Mouse (Mus musculus): ENCODE measurements around the gene Ptgfrn.

Ptgfrn gene

GRCm38 (mm10) chr3:101037984-101038545, 72.0 kb downstream of the Ptgfrn start:
- no peak for DNase-seq (ENCODE audit: low read depth)

GRCm38 (mm10) chr3:101036001-101036400, 74.1 kb downstream of the Ptgfrn start:
- DNase-seq (ENCODE audit: low read depth) = no peak

- no peak for DNase-seq (ENCODE audit: low read depth)
Observed at GRCm38 (mm10) chr3:101034509-101034908, 75.6 kb downstream of the Ptgfrn start.

DNA sequence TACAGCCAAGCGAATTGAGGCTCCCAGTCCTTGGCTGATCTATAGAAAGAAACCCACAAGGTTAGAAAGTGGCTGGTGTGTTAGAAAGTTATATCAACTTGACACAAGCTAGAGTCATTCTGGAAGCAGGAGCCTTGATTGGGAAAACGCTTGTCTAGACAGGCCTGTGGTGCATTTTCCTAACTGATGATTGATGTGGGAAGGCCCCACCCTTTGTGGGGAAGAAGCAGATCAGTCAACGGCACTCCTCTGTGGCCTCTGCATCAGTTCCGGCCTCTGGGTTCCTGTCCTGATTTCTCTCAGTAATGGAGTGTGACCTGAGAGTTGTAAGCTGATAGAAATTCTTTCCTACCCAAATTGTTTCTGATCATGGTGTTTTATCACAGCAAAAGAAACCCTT, 76.4 kb downstream of the Ptgfrn start:
- no peak for DNase-seq (ENCODE audit: low read depth)

- no peak for DNase-seq (ENCODE audit: low read depth)
Observed at GRCm38 (mm10) chr3:101031456-101032142, 78.5 kb downstream of the Ptgfrn start.

DNA sequence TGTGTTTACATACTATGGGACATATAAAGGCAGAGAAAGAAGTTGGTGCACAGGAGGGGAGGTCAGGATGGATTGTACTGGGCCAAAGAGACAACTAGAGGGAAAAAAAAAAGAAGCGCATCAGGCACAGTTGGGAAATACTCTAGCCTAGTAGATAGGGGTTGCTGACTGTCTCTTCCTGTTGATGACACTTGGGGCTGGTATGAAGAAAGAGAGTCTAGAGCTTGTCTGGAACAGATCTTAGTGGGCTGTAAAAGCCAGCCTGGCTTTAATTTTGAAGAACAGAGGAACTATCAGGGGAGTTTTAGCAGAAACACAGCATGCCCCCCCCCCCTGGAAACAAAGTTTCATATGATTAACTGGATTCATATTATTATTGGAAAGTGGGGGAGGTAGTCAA, 79.4 kb downstream of the Ptgfrn start:
- no peak for DNase-seq (ENCODE audit: low read depth)

DNA sequence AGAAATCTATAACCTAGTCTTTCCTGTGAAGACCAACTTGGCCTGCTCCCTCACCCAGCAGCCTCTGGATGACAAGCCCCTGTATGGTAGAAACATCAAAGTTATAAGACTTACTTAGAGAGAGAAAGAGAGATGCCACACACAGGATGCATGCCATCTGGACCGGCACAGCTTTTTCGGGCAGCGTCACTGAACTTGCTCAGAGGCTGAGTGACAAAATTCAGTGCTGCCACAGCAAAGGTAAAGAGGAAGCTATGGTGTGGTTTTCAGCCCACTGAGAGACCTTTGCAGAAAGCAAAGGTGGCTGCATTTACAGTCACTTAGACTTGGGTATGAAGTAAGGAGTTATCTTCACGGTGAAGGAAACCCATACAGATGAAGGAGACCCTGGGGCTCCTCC, 80.7 kb downstream of the Ptgfrn start, which contains the start of gene Cd101:
Gene Cd101, minus strand, starts transcription at position 218 of the 400 bp plus-strand sequence.
- no peak for DNase-seq (ENCODE audit: low read depth)

DNA sequence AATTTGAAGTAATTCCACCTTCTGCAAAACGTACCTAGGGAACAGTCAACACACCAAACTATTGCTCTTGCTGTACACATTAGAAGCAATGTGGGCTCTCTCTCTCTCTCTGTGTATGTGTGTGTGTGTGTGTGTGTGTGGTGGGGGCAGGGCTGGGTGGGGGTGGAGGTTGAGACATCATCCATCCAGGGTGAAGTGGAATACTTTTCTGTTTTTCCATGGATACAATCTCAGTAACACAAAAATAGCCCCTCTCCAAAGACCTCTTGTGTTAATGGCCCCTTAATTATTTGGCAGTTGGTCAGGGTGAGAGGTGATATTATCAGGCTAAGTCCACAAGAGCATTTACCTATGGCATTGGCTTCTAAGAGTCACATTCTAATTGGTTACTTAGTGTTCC, 83.3 kb downstream of the Ptgfrn start:
- DNase-seq (ENCODE audit: low read depth) = no peak

GRCm38 (mm10) chr3:101022967-101023366, 87.1 kb downstream of the Ptgfrn start:
- DNase-seq (ENCODE audit: low read depth) = no peak

DNA sequence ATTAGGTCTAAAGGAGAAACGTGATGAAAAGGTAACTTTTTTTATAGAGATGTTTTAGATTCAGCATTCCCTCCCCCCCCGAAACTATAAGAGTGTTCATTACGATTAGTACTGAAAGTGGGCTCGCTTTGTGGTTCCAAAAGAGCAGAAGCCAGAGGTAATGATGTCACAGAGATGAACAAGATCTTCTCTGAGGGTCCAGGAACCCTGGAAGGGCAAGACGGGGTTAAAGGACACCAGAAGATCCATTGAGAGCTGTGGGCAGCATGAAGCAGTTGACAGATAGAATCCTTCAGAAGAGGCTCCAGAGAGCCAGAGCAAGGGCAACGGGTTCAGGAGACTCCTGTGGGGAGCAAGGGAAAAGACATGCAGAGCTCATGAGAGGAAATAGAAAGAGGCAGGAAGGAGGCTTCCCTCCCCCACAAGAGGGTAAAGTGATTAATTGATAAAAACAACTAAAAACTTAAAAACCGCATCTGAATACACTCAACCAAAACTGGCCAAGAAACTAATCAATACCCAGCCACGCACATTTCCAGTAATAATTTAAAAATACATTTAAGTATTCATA, 88.5 kb downstream of the Ptgfrn start:
- DNase-seq (ENCODE audit: low read depth) = no peak

- DNase-seq (ENCODE audit: low read depth) = no peak
Observed at GRCm38 (mm10) chr3:101021073-101021472, 89.0 kb downstream of the Ptgfrn start.

DNA sequence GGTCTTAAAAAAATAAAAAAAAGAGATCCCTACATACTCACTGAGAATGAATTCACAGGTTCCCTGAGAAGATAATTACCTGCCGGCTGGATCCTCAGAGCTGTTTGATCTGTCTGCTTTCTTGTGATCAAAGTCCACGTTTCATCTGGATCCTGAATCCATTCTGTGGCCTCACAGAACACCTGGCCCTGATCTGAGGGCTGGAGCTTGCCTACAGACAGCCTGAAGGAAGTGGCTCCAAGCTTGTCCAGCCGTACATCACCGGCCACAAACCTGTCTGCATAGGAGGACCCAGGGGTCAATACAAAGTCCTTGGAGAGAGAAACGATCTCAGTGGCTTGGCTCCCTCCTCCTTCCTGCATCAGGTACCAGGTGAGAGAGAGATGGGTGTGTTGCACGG, 91.6 kb downstream of the Ptgfrn start:
- DNase-seq (ENCODE audit: low read depth) = no peak

DNA sequence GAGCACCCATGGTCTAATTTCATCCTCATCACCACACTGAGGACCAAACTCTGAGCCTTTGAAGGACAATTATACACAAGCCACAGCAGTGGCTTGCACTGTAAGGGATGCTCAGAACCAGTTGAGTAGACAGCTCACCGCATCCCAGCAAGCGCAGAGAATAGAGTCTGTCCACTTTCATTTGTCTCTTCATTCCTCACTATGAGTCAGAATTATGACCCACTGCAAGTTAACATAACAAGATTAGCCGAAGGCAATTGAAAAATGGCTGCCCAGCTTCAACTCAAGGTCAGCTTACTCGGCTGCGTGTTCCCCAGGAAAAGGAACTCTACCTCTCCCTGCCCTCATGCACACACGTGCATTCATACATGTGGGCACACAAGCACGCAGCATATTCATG, 94.0 kb downstream of the Ptgfrn start:
- no peak for DNase-seq (ENCODE audit: low read depth)

- DNase-seq (ENCODE audit: low read depth) = no peak
Observed at GRCm38 (mm10) chr3:101015254-101015653, 94.8 kb downstream of the Ptgfrn start.

GRCm38 (mm10) chr3:101013536-101013935, 96.5 kb downstream of the Ptgfrn start:
- DNase-seq (ENCODE audit: low read depth) = no peak

GRCm38 (mm10) chr3:101013005-101013404, 97.1 kb downstream of the Ptgfrn start:
- DNase-seq (ENCODE audit: low read depth) = no peak

DNA sequence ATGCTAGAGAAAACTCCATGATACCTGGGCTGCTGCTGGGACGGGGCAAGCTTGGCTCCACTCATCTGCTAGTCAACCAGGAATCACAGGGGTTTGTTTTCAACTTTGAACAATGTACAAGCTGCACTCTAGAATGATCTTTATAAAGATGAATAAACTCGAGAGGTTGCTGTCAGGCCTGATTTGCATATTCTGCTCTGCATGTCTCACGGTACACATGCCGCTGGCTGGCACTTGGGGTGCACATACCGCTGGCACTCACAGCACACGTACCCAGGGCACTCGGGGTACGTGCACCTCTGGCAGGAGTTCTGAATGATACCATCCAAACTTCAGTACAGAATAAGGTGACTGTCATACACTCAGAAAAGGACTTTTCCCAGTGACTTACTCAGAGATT, 97.5 kb downstream of the Ptgfrn start:
- DNase-seq (ENCODE audit: low read depth) = no peak

GRCm38 (mm10) chr3:101012131-101012571, 97.9 kb downstream of the Ptgfrn start:
- DNase-seq (ENCODE audit: low read depth) = no peak

DNA sequence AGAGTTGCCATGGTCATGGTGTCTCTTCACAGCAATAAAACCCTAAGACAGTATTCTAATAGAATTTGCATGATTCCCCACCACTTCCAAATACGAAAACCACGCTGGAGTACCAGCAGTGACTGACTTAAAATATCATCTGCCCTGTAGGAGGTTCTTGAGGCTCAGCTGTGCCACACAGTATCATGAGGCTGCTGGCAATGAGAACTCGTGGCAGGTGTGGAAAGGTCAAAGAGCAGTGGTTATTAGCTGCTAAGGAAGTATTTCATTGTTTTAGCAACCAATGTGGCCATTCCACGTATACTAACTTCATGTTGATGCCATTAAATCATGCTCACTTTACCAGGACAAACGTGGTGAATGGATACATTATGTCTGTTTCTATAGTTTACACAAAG, 98.9 kb downstream of the Ptgfrn start:
- no peak for DNase-seq (ENCODE audit: low read depth)

- DNase-seq (ENCODE audit: low read depth) = no peak
Observed at GRCm38 (mm10) chr3:101010589-101011202, 99.4 kb downstream of the Ptgfrn start.

DNA sequence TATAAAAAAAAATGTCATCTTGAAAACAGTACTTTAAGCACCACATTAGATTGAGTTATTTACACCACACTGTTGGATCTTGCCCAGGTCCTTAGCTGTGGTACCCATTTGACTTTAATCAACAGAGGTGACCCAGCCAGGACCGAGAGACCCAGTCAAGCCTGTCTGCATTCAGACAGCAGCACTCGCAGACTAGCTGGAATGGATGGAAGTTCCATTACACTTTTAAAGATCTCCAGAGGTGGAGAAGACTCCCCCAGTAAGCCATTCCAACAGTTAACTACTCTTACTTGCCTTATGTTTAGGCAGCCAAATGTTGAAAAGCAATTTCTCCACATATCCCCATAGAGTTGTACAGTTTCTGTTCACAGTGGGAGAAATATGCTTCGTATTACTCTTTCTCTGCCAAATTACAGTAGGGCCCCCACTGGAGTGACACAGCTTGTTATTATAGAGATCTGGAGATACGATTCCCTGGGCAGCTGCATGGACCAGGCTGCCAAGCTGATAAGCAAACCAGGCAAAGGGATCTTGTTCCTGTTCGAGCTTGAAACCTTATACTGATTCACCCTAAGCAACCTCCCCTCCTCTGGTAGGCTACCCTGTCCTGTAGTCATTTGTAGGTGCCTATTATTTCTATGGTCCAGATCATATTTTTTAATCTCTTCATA, 102.8 kb downstream of the Ptgfrn start:
- no peak for DNase-seq (ENCODE audit: low read depth)

- no peak for DNase-seq (ENCODE audit: low read depth)
Observed at GRCm38 (mm10) chr3:101005392-101005791, 104.7 kb downstream of the Ptgfrn start.

All from c-Kit-positive CD71-positive TER-119-negative erythroid progenitor cells, embryonic 14.5 days (primary cell).